Mouse (Mus musculus): ENCODE measurements around the gene Cyb561d1. TPM values are rescaled to one million over a fixed set of nuclear protein-coding genes. Genes with fewer than 3 reads are reported as not detected.

Gene Cyb561d1
- polyA plus RNA-seq (2012; rRNA removed) = 10.4 and 13.1 TPM in 2 replicates

DNA sequence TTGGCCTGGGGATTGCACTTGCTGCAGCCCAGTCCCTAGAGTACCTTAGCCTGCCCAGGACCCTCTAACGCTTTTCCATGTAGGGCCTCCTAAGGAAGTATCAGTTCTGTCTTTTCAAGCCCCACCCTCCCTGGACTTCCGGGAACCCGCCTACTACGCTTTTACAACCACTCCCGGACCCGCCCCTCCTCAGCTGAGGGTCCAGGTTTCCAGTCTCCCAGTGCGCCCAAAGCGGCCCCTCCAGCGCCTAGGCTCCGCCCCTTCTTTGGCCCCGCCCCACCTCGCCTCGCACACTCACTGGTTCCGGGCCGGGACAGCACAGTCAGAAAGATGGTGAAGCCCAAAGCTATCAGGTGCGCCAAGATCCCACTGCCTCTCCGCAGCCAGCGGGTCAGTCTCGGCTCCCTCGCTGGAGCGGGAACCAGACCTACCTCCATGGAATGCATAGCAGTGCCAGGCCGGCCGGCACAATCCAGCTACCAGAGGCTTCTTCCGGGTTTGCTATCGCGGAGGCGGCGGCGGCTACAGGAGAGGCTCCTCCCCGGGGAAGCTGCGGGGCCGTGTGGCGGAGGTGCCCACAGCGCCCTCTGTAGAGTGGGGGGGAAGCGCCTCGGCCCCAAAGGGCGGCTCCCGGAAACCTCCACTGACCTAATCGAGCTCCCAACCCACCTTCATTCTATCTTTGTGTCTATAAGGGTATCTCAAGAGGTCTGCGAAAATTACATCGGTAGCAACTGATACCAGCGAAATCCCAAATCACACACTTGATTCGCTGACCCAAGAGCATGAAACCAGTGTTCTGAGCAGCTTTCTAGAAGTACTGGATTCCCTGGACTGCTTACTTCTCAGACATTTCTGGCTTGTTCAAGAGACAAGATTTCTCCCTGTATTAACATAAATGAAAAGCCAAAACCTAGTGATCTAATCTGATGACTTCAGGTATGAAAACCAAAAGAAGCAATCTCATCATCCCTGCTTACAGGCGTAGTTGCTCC is at the start of gene Cyb561d1:
Gene Cyb561d1, minus strand, starts transcription at position 884 of the 995 bp plus-strand sequence.

DNA sequence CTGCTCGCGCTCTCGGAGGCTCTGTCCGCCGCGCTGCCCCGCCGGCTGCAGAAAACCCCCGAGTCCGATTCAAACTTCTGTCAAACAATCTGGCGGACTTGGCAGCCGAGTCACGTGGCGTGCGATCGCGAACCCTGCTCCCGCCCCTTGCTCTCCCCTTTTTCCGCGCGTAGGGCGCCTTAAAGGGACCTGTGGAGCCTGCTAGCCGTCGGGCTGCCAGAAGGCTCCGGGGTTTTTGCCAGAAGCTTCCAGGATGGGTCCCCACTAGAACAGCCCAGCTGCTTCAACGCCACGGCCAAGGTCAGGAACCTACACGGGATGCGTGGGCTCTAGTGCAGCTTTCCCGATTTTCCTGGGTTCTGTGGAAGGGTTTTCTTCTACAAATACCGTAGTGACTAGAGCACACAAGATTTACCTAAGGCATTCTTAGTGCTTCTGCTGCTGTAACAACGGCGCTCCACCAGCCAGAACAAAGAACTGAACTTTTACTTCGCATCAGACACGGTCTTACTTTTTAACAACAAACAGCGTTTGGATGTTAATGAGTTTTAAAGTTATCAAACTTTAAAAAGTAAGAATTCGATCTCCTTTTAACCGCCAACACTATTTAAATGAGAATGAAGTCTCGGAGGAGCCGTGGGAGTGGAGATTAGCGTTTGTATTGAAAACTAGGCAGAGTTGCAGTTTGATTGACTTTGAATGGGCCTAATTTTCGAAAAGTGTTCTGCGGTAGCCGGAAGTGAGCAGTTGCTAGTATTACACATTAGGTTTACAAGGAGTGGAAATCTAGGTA is 25.7 kb upstream of the Cyb561d1 start, which contains the start of gene Sypl2:
Gene Sypl2, minus strand, starts transcription at position 91 of the 793 bp plus-strand sequence.

DNA sequence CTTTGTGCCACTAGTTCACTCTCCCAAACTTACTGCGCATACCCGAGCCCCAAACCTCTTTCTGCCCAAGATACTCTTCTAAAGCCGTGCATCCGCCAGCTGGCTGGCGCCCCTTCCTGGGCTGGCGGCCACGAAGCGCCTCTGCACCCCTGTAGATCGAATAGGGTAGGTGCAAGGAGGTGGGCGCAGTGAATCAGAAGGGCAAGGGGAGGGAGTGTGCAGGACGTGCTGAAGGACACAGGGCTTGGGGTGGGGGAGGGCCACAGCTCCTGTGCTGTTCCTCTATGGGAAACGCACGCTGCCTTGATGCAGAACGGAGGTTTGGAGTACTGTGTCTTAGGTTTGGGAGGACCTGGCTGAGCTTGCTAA is 9.7 kb upstream of the Cyb561d1 start, which contains the start of gene Atxn7l2:
Gene Atxn7l2, minus strand, starts transcription at position 164 of the 369 bp plus-strand sequence.

DNA sequence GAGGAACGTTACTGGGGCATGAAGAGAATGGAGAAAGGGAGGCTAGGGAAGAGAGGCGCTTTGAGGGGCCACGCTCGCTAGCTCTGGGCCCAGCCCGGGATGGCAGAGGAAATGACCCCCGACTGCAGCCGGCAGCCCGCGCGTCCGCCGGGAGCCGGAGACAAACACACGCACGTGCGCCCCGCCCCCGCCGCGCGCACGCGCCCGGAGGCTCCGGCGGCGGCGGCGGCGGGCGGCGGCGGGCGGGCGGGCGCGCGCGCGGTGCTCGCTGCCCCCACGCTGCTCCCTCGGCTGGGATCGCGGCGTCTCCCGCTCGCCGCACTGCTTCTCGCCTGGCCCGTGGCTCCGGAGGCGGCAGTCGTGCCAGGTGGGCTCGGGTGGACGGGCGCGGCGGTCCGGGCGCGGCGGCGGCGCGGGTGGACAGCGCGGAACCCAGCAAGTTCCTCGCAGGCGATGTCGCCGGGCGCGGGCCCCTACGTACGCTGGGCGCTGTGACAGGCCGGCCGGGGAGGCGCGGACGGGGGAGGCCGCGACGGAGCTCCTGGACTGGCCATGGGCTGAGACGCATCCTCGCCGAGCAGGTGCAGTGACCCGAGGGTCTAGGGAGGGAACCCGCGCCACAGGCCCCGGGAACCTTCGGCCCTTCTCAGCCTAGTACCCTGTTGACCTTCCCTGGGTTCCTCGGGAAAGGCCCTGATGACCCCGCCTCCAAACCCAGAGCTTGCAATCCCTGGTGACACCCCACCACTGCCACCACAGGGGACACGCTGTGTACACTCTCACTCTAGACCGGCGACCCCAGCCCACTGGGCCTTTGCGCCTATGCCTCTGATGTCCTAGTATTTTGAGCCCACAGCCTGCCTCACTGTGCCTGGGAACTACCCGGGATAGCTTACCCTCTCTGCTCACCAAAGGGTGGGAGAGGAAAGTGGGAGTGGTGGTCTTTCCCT is 14.6 kb downstream of the Cyb561d1 start, which contains the start of gene Amigo1:
Gene Amigo1, plus strand, starts transcription at position 238 of the 950 bp plus-strand sequence.

DNA sequence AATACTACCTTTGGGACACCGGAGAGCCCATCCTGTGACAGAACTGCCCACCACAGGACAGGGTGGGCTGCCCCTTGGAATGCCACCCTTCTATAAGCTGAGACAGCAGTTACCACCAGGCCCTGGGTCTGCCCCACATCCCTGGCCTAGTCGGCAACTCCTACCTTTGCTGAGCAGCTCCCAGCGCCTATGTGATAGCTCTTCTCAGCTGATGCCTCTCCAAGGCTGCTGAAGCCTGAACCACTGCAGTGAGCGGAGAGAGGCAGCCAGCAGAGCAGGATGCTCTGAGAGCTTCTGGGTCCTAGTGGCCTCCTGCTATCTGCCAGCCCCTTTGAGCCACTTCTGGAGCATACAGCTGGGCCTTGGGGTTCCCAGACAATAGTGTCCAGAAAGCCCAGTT is 46.4 kb downstream of the Cyb561d1 start, which contains the start of gene Gpr61:
Gene Gpr61, minus strand, starts transcription at position 227 of the 400 bp plus-strand sequence.

Other genes with a start within 250 kb of the Cyb561d1 start
- gene Gstm3, start 231.9 kb downstream of the Cyb561d1 start, polyA plus RNA-seq (2012; rRNA removed) = 36.5 and 50.1 TPM in 2 replicates
- gene Gstm2, start 214.8 kb downstream of the Cyb561d1 start, polyA plus RNA-seq (2012; rRNA removed) = 102 and 107 TPM in 2 replicates
- 766 and 864 TPM in 2 replicates for gene Gstm1, start 183.2 kb downstream of the Cyb561d1 start, polyA plus RNA-seq (2012; rRNA removed)
- gene Gstm4, start 156.3 kb downstream of the Cyb561d1 start, polyA plus RNA-seq (2012; rRNA removed) = 12.6 and 14.9 TPM in 2 replicates
- gene Ampd2, start 114.6 kb downstream of the Cyb561d1 start, polyA plus RNA-seq (2012; rRNA removed) = 141 and 154 TPM in 2 replicates
- gene Gnat2, start 108.4 kb downstream of the Cyb561d1 start, polyA plus RNA-seq (2012; rRNA removed) = 2.2 and 2.3 TPM in 2 replicates
- gene Gnai3, start 55.1 kb downstream of the Cyb561d1 start, polyA plus RNA-seq (2012; rRNA removed) = 15.0 and 19.4 TPM in 2 replicates
- gene Gpr61, start 46.3 kb downstream of the Cyb561d1 start, polyA plus RNA-seq (2012; rRNA removed) = 0.07 and 0.09 TPM in 2 replicates
- gene Amigo1, start 14.9 kb downstream of the Cyb561d1 start, polyA plus RNA-seq (2012; rRNA removed) = 34.4 and 35.8 TPM in 2 replicates
- gene Atxn7l2, start 9.7 kb upstream of the Cyb561d1 start, polyA plus RNA-seq (2012; rRNA removed) = 5.9 and 7.4 TPM in 2 replicates
- 0.66 and 0.67 TPM in 2 replicates for gene Sypl2, start 25.4 kb upstream of the Cyb561d1 start, polyA plus RNA-seq (2012; rRNA removed)
- gene Psma5, start 55.7 kb upstream of the Cyb561d1 start, polyA plus RNA-seq (2012; rRNA removed) = 22.6 and 23.4 TPM in 2 replicates
- 105 and 121 TPM in 2 replicates for gene Sort1, start 82.9 kb upstream of the Cyb561d1 start, polyA plus RNA-seq (2012; rRNA removed)
- not detected in 2 replicates for gene Mybphl, start 163.7 kb upstream of the Cyb561d1 start, polyA plus RNA-seq (2012; rRNA removed)
- gene Psrc1, start 182.6 kb upstream of the Cyb561d1 start, polyA plus RNA-seq (2012; rRNA removed) = 4.6 and 4.7 TPM in 2 replicates
- gene Celsr2, start 214.3 kb upstream of the Cyb561d1 start, polyA plus RNA-seq (2012; rRNA removed) = 6.6 and 7.8 TPM in 2 replicates
- gene Sars, start 244.0 kb upstream of the Cyb561d1 start, polyA plus RNA-seq (2012; rRNA removed) = 32.2 and 34.6 TPM in 2 replicates

All from colon, adult 2 months (tissue).